Mouse (Mus musculus): ENCODE results near the gene Vipr1.

The Vipr1 gene

GRCm38 (mm10) chr9:121718792-121719318, 76.3 kb downstream of the Vipr1 start, which contains the start of gene Nktr:
Nktr (plus strand) TSS chr9:121719169.
- peak; percentile 98 for DNase-seq (ENCODE audit: low read depth)

GRCm38 (mm10) chr9:121719347-121720331, 77.1 kb downstream of the Vipr1 start:
- peak; percentile 66 for DNase-seq (ENCODE audit: low read depth)
